Mouse (Mus musculus) ES-E14 (cell line): ENCODE measurements around the gene Ahnak2. TPM values are rescaled to one million over a fixed set of nuclear protein-coding genes. Genes with fewer than 3 reads are reported as not detected.

Experiments
- DNase-seq: peaks from one replicate; pipeline ENCODE4 v3.0.0-alpha.2; 2013; ENCODE audit warnings: low read depth, low spot score
- H3K27ac ChIP-seq: 2 replicates; pipeline ENCODE4 v1.5.1; 2012; ENCODE audit warnings: low read depth, mild to moderate bottlenecking, low read length, moderate library complexity, mixed read lengths; ENCODE audit not compliant: poor library complexity, insufficient read depth, severe bottlenecking
- H3K36me3 ChIP-seq: 2 replicates; pipeline ENCODE4 v1.6.1; 2012; ENCODE audit warnings: mild to moderate bottlenecking, low read length, moderate library complexity, mixed read lengths; ENCODE audit not compliant: control insufficient read depth, poor library complexity, insufficient read depth, severe bottlenecking
- H3K4me1 ChIP-seq, 2 experiments: fragments of 150-350 bp in 1 of 2; sonication (generic) in 1 of 2; 2 replicates each; pipeline ENCODE4 v1.6.1; 2012; ENCODE audit warnings: low read length in 2 of 2, mild to moderate bottlenecking in 1 of 2, mixed read lengths in 1 of 2; ENCODE audit not compliant: control insufficient read depth in 2 of 2, insufficient read depth in 2 of 2, poor library complexity in 1 of 2
- H3K4me3 ChIP-seq, 2 experiments: fragments of 150-350 bp in 1 of 2; sonication (generic) in 1 of 2; 2 replicates each; pipeline ENCODE4 v1.5.1; 2012; ENCODE audit warnings: low read length in 2 of 2, low read depth in 1 of 2, mild to moderate bottlenecking in 1 of 2, mixed read lengths in 1 of 2; ENCODE audit not compliant: insufficient read depth in 1 of 2, poor library complexity in 1 of 2, severe bottlenecking in 1 of 2
- H3K9ac ChIP-seq: 2 replicates; pipeline ENCODE4 v1.6.1; 2012; ENCODE audit warnings: low read depth, mild to moderate bottlenecking, low read length, mixed read lengths; ENCODE audit not compliant: poor library complexity, insufficient read depth, severe bottlenecking
- H3K9me3 ChIP-seq: fragments of 150-350 bp; sonication (generic); 2 replicates; pipeline ENCODE4 v1.6.1; 2012; ENCODE audit warnings: low read depth, mild to moderate bottlenecking, low read length; ENCODE audit not compliant: control insufficient read depth, insufficient read depth
- CHD2 ChIP-seq: IDR thresholded peaks from 2 replicates; pipeline ENCODE4 v1.6.1; 2014; ENCODE audit warnings: mild to moderate bottlenecking, low read depth, low read length, inconsistent platforms
- HCFC1 ChIP-seq: IDR thresholded peaks from 2 replicates; pipeline ENCODE4 v1.6.1; 2012; ENCODE audit warnings: low read length, inconsistent platforms, borderline replicate concordance; ENCODE audit not compliant: insufficient read depth
- MAFK ChIP-seq: IDR thresholded peaks from 2 replicates; pipeline ENCODE4 v1.6.1; 2014; ENCODE audit warnings: mild to moderate bottlenecking, low read depth, low read length, inconsistent platforms; ENCODE audit not compliant: insufficient read depth
- ZC3H11A ChIP-seq: IDR thresholded peaks from 2 replicates; pipeline ENCODE4 v1.6.1; 2012; ENCODE audit warnings: low read depth, mild to moderate bottlenecking, inconsistent platforms, low read length, borderline replicate concordance
- ZNF384 ChIP-seq: IDR thresholded peaks from 2 replicates; pipeline ENCODE4 v1.6.1; 2012; ENCODE audit warnings: low read depth, low read length, inconsistent platforms
- in situ Hi-C, 2 experiments: fragments of 600-800 bp; cut with MboI; formaldehyde crosslinking; loops; one replicate each; pipeline ENCODE4 v1.15.1; 2025; ENCODE audit warnings: low sequenced_read_pairs in 2 of 2, inconsistent platforms in 1 of 2; ENCODE audit not compliant: unreplicated experiment in 2 of 2
- total RNA-seq: library from RNA; depleted of rRNA; stranded (reverse); fragments of 300-350 nt; gene quantifications from 2 replicates; pipeline ENCODE4 v1.2.3, GENCODE M21; 2012

The Ahnak2 gene
- total RNA-seq, 1 experiment: 22.8 TPM

- H3K9ac ChIP-seq: no peak overlapping the region
- peaks cover 3 to 11% of the 10 kb centered on the region in 2 experiments; a peak in 3 of 4 replicates for H3K4me1 ChIP-seq
- no peak overlapping the region for H3K27ac ChIP-seq
- TF ChIP-seq CHD2: no peak
- no peak for TF ChIP-seq ZNF384
- no peak for TF ChIP-seq ZC3H11A
- TF ChIP-seq HCFC1: no peak
- no peak for TF ChIP-seq MAFK
- H3K4me3 ChIP-seq: no peak overlapping the region
- in situ Hi-C loops: no loop called here
- H3K36me3 ChIP-seq: no peaks in the 10 kb centered on the region
- no peaks in the 10 kb centered on the region for H3K9me3 ChIP-seq
- no peak for DNase-seq
Observed at GRCm38 (mm10) chr12:112759471-112759870, 43.0 kb downstream of the Ahnak2 start.

GRCm38 (mm10) chr12:112757896-112758295 lies 44.6 kb downstream of the Ahnak2 start:
- no peaks in the 10 kb centered on the region for H3K9me3 ChIP-seq
- in situ Hi-C loops: no loop called here
- TF ChIP-seq CHD2 (no peak), HCFC1 (no peak), ZNF384 (no peak), ZC3H11A (no peak), MAFK (no peak)
- H3K4me1 ChIP-seq: peaks cover 7 to 11% of the 10 kb centered on the region in 2 experiments; a peak in 3 of 4 replicates
- no peak for DNase-seq
- H3K4me3 ChIP-seq: no peak overlapping the region
- no peak overlapping the region for H3K27ac ChIP-seq
- no peak overlapping the region for H3K9ac ChIP-seq
- no peaks in the 10 kb centered on the region for H3K36me3 ChIP-seq

DNA sequence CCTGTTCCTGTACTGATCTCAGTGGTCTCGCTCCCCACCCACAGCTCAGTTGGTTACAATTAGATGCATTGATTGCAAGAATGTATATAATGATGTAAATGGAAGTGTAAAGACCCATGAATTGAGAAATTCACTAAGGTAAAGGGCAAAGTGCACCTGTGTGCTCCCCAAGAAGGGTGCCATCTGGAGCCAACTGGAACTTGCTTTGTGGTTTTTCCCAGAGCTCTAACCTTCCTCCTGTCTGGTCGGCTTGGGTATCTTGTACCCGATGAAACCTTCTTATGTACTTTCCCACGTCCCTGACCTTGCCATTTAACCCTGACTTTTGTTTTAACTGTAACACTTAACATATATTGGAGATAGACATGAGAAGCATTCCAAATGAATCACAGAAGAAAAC lies 46.6 kb downstream of the Ahnak2 start:
- no peak for DNase-seq
- Histone ChIP-seq H3K9me3 (no peaks in the 10 kb centered on the region), H3K4me1 (peaks cover 7 to 11% of the 10 kb centered on the region in 2 experiments; a peak in 3 of 4 replicates), H3K27ac (no peak overlapping the region), H3K36me3 (no peaks in the 10 kb centered on the region), H3K4me3 (no peak overlapping the region), H3K9ac (no peak overlapping the region)
- TF ChIP-seq HCFC1: no peak
- no peak for TF ChIP-seq ZC3H11A
- in situ Hi-C loops: no loop called here

GRCm38 (mm10) chr12:112752399-112752798 lies 50.1 kb downstream of the Ahnak2 start:
- H3K4me1 ChIP-seq: peaks cover 5 to 7% of the 10 kb centered on the region in 2 experiments; a peak in 3 of 4 replicates
- TF ChIP-seq HCFC1: no peak
- no peak for TF ChIP-seq MAFK
- no peak for TF ChIP-seq CHD2
- TF ChIP-seq ZNF384: no peak
- no peak for TF ChIP-seq ZC3H11A
- no peaks in the 10 kb centered on the region for H3K36me3 ChIP-seq
- H3K4me3 ChIP-seq: no peak overlapping the region
- in situ Hi-C loops: no loop called here
- H3K9ac ChIP-seq: no peak overlapping the region
- H3K9me3 ChIP-seq: no peaks in the 10 kb centered on the region
- H3K27ac ChIP-seq: no peak overlapping the region
- no peak for DNase-seq

GRCm38 (mm10) chr12:112750976-112751375 lies 51.5 kb downstream of the Ahnak2 start:
- in situ Hi-C loops: no loop called here
- no peak overlapping the region for H3K9ac ChIP-seq
- H3K9me3 ChIP-seq: no peaks in the 10 kb centered on the region
- DNase-seq: no peak
- no peak overlapping the region for H3K27ac ChIP-seq
- no peak overlapping the region for H3K4me3 ChIP-seq
- H3K4me1 ChIP-seq: peaks cover 5 to 10% of the 10 kb centered on the region in 2 experiments; a peak in 2 of 4 replicates
- no peak for TF ChIP-seq ZC3H11A
- TF ChIP-seq CHD2: no peak
- TF ChIP-seq MAFK: no peak
- TF ChIP-seq ZNF384: no peak
- no peak for TF ChIP-seq HCFC1
- no peaks in the 10 kb centered on the region for H3K36me3 ChIP-seq
